Mouse (Mus musculus): Measurements from ENCODE around the gene Aspscr1. TPM values are rescaled to one million over a fixed set of nuclear protein-coding genes. Genes with fewer than 3 reads are reported as not detected.

The Aspscr1 gene
- polyA plus RNA-seq, 1 experiment from 2014 or later = 144 TPM

DNA sequence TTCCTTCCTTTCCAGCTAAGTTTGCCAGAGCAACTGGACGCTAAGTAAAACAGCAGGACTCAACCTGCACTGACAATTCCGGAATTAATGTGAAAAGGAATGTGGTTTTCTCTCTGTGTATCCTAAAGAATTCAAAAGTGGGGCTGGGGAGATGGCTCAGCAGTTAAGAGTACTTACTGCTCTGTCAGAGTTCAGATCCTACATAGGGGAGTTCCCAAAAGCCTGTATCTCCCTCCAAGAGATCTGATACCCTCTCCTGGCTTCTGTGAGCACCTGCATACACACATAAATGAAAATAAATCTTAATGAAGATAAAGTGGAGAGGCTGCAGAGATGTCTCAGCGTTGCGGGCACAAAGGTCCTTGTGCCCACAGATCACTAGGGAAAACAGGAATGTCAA is 78.8 kb downstream of the Aspscr1 start:
- no peaks in the 10 kb centered on the region for H3K9me3 ChIP-seq (replicated peaks; ENCODE audit: control insufficient read depth, low read length, poor library complexity, severe bottlenecking)
- 66% methylated on average over 4 of the region's 4 CpGs for WGBS
- no peaks in the 10 kb centered on the region for H3K27me3 ChIP-seq (ENCODE audit: control insufficient read depth, insufficient read depth, low read depth, low read length)
- ATAC-seq = no peak
- no peaks in the 10 kb centered on the region for H3K4me1 ChIP-seq (ENCODE audit: control insufficient read depth, insufficient read depth, low read length)
- H3K36me3 ChIP-seq (ENCODE audit: control insufficient read depth, insufficient read depth, low read length) = no peaks in the 10 kb centered on the region
- no peak overlapping the region for H3K9ac ChIP-seq (ENCODE audit: low read depth, low read length)
- no peak overlapping the region for H3K4me3 ChIP-seq (ENCODE audit: low read depth, low read length)
- no peak overlapping the region for H3K4me2 ChIP-seq (ENCODE audit: low read length)
- H3K27ac ChIP-seq (ENCODE audit: low read length) = no peak overlapping the region

Small RNA genes lying within 50 kb of the gene (microRNA-seq; reads per million reads assigned to microRNA genes)
- gene Mir6936 = 1.6 reads per million

Other genes with a start within 250 kb of the Aspscr1 start
- gene Nploc4, start 235.3 kb upstream of the Aspscr1 start, polyA plus RNA-seq (2015; fragmentation: Nextera tagmentation; extraction: Ambion mirVana) = 28.7 and 30.4 TPM in 2 replicates
- gene Tspan10, start 230.3 kb upstream of the Aspscr1 start, polyA plus RNA-seq (2015; fragmentation: Nextera tagmentation; extraction: Ambion mirVana) = not detected in 2 replicates
- 0.34 and 0.36 TPM in 2 replicates for gene Pde6g, start 219.5 kb upstream of the Aspscr1 start, polyA plus RNA-seq (2015; fragmentation: Nextera tagmentation; extraction: Ambion mirVana)
- gene Oxld1, start 214.9 kb upstream of the Aspscr1 start, polyA plus RNA-seq (2015; fragmentation: Nextera tagmentation; extraction: Ambion mirVana) = 10.9 and 11.7 TPM in 2 replicates
- gene Ccdc137, start 214.9 kb upstream of the Aspscr1 start, polyA plus RNA-seq (2015; fragmentation: Nextera tagmentation; extraction: Ambion mirVana) = 25.4 and 28.2 TPM in 2 replicates
- 51.5 and 58.7 TPM in 2 replicates for gene Arl16, start 205.4 kb upstream of the Aspscr1 start, polyA plus RNA-seq (2015; fragmentation: Nextera tagmentation; extraction: Ambion mirVana)
- 118 and 130 TPM in 2 replicates for gene Mrpl12, start 188.4 kb upstream of the Aspscr1 start, polyA plus RNA-seq (2015; fragmentation: Nextera tagmentation; extraction: Ambion mirVana)
- 23.1 and 24.8 TPM in 2 replicates for gene Slc25a10, start 181.1 kb upstream of the Aspscr1 start, polyA plus RNA-seq (2015; fragmentation: Nextera tagmentation; extraction: Ambion mirVana)
- gene Gcgr, start 142.3 kb upstream of the Aspscr1 start, polyA plus RNA-seq (2015; fragmentation: Nextera tagmentation; extraction: Ambion mirVana) = 0.13 and 0.31 TPM in 2 replicates
- gene Mcrip1, start 123.2 kb upstream of the Aspscr1 start, polyA plus RNA-seq (2015; fragmentation: Nextera tagmentation; extraction: Ambion mirVana) = 232 and 233 TPM in 2 replicates
- gene Ppp1r27, start 121.8 kb upstream of the Aspscr1 start, polyA plus RNA-seq (2015; fragmentation: Nextera tagmentation; extraction: Ambion mirVana) = not detected in 2 replicates
- gene P4hb, start 99.7 kb upstream of the Aspscr1 start, polyA plus RNA-seq (2015; fragmentation: Nextera tagmentation; extraction: Ambion mirVana) = 233 and 257 TPM in 2 replicates
- 439 and 443 TPM in 2 replicates for gene Arhgdia, start 91.3 kb upstream of the Aspscr1 start, polyA plus RNA-seq (2015; fragmentation: Nextera tagmentation; extraction: Ambion mirVana)
- 194 and 223 TPM in 2 replicates for gene Alyref, start 74.6 kb upstream of the Aspscr1 start, polyA plus RNA-seq (2015; fragmentation: Nextera tagmentation; extraction: Ambion mirVana)
- gene Anapc11, start 74.6 kb upstream of the Aspscr1 start, polyA plus RNA-seq (2015; fragmentation: Nextera tagmentation; extraction: Ambion mirVana) = 189 and 196 TPM in 2 replicates
- gene Npb, start 64.5 kb upstream of the Aspscr1 start, polyA plus RNA-seq (2015; fragmentation: Nextera tagmentation; extraction: Ambion mirVana) = not detected in 2 replicates
- 218 and 239 TPM in 2 replicates for gene Pcyt2, start 55.0 kb upstream of the Aspscr1 start, polyA plus RNA-seq (2015; fragmentation: Nextera tagmentation; extraction: Ambion mirVana)
- gene Sirt7, start 47.7 kb upstream of the Aspscr1 start, polyA plus RNA-seq (2015; fragmentation: Nextera tagmentation; extraction: Ambion mirVana) = 39.3 and 46.2 TPM in 2 replicates
- 37.5 and 39.1 TPM in 2 replicates for gene Mafg, start 39.4 kb upstream of the Aspscr1 start, polyA plus RNA-seq (2015; fragmentation: Nextera tagmentation; extraction: Ambion mirVana)
- gene Pycr1, start 29.2 kb upstream of the Aspscr1 start, polyA plus RNA-seq (2015; fragmentation: Nextera tagmentation; extraction: Ambion mirVana) = 18.1 TPM in 2 replicates
- 1.1 TPM in 2 replicates for gene Myadml2, start 24.8 kb upstream of the Aspscr1 start, polyA plus RNA-seq (2015; fragmentation: Nextera tagmentation; extraction: Ambion mirVana)
- gene Notum, start 11.8 kb upstream of the Aspscr1 start, polyA plus RNA-seq (2015; fragmentation: Nextera tagmentation; extraction: Ambion mirVana) = 1.1 and 1.9 TPM in 2 replicates
- gene Cenpx, start 40.8 kb downstream of the Aspscr1 start, polyA plus RNA-seq (2015; fragmentation: Nextera tagmentation; extraction: Ambion mirVana) = 88.8 and 92.2 TPM in 2 replicates
- gene Lrrc45, start 41.0 kb downstream of the Aspscr1 start, polyA plus RNA-seq (2015; fragmentation: Nextera tagmentation; extraction: Ambion mirVana) = 86.6 and 87.9 TPM in 2 replicates
- 624 and 719 TPM in 2 replicates for gene Rac3, start 48.5 kb downstream of the Aspscr1 start, polyA plus RNA-seq (2015; fragmentation: Nextera tagmentation; extraction: Ambion mirVana)
- 5.8 and 7.0 TPM in 2 replicates for gene Dcxr, start 54.3 kb downstream of the Aspscr1 start, polyA plus RNA-seq (2015; fragmentation: Nextera tagmentation; extraction: Ambion mirVana)
- gene Cbr2, start 59.1 kb downstream of the Aspscr1 start, polyA plus RNA-seq (2015; fragmentation: Nextera tagmentation; extraction: Ambion mirVana) = 0.87 and 1.6 TPM in 2 replicates
- gene Hmga1b, start 89.8 kb downstream of the Aspscr1 start, polyA plus RNA-seq (2015; fragmentation: Nextera tagmentation; extraction: Ambion mirVana) = 1.3 and 2.8 TPM in 2 replicates
- 133 and 145 TPM in 2 replicates for gene Rfng, start 111.2 kb downstream of the Aspscr1 start, polyA plus RNA-seq (2015; fragmentation: Nextera tagmentation; extraction: Ambion mirVana)
- gene Gps1, start 111.3 kb downstream of the Aspscr1 start, polyA plus RNA-seq (2015; fragmentation: Nextera tagmentation; extraction: Ambion mirVana) = 270 and 288 TPM in 2 replicates
- gene Dus1l, start 123.4 kb downstream of the Aspscr1 start, polyA plus RNA-seq (2015; fragmentation: Nextera tagmentation; extraction: Ambion mirVana) = 38.1 and 42.2 TPM in 2 replicates
- 102 and 108 TPM in 2 replicates for gene Fasn, start 151.6 kb downstream of the Aspscr1 start, polyA plus RNA-seq (2015; fragmentation: Nextera tagmentation; extraction: Ambion mirVana)

Measured in midbrain, embryonic 16.5 days (tissue).